Mouse (Mus musculus): Measurements from ENCODE around the gene Klf6.

Klf6 gene

DNA sequence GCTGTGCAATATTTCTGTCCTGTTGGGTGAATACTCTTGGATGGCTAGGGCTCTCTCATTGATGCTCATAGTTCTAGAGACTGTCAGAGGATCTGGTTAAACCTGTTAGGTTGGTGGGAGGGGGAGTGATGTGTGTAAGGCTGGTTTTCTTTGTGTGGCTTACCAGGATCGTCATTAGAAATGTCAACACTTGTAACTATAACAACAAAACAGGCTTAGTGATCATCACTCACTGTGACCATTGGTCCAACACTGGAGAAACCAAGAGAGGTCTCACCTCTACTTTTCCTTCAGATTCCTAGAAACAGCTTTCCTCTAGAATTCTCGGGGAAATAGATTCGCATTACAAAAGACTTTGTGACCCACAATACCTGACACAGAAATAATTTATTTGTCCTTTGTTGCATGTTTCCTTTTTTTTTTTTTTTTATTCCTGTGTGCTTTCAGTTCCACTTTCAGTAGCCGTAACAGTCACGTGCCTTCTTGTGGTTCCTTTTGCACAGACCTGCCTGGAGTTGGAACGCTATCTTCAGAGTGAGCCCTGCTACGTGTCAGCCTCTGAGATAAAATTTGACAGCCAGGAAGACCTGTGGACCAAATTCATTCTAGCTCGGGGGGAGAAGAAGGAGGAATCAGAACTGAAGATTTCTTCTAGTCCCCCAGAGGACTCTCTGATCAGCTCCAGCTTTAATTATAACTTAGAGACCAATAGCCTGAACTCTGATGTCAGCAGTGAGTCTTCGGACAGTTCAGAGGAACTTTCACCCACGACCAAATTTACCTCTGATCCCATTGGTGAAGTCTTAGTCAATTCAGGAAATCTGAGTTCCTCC lies 3.2 kb downstream of the Klf6 start:
- no peak for DNase-seq

DNA sequence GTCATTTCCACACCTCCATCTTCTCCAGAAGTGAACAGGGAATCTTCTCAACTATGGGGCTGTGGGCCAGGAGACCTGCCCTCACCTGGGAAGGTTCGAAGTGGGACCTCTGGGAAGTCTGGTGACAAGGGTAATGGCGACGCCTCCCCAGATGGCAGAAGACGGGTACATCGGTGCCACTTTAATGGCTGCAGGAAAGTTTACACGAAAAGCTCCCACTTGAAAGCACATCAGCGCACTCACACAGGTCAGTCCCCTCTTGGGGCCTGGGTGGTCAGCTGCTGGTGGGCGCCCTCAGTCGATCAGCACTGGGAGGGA lies 3.8 kb downstream of the Klf6 start:
- DNase-seq, result no peak

GRCm38 (mm10) chr13:5866091-5866490 lies 4.8 kb downstream of the Klf6 start:
- no peak for DNase-seq

DNA sequence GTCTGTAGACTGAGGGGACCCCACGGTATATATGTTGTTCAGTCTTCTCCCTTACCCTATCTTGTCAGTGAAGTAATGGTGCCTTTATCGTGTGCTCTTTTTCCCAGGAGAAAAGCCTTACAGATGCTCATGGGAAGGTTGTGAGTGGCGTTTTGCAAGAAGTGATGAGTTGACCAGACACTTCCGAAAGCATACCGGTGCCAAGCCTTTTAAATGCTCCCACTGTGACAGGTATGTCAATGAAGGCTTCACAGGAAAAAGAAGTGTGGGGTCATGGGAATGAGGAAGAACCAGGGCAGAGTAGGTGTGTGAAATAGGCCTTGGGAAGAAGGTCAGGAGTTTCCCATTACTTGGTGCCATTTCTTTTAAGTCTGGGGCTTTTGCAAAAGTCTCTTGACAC lies 5.2 kb downstream of the Klf6 start:
- DNase-seq, result no peak

GRCm38 (mm10) chr13:5868376-5868775 lies 7.1 kb downstream of the Klf6 start:
- no peak for DNase-seq

GRCm38 (mm10) chr13:5869433-5869832 lies 8.2 kb downstream of the Klf6 start:
- no peak for DNase-seq

GRCm38 (mm10) chr13:5869842-5870241 lies 8.6 kb downstream of the Klf6 start:
- DNase-seq, result no peak

DNA sequence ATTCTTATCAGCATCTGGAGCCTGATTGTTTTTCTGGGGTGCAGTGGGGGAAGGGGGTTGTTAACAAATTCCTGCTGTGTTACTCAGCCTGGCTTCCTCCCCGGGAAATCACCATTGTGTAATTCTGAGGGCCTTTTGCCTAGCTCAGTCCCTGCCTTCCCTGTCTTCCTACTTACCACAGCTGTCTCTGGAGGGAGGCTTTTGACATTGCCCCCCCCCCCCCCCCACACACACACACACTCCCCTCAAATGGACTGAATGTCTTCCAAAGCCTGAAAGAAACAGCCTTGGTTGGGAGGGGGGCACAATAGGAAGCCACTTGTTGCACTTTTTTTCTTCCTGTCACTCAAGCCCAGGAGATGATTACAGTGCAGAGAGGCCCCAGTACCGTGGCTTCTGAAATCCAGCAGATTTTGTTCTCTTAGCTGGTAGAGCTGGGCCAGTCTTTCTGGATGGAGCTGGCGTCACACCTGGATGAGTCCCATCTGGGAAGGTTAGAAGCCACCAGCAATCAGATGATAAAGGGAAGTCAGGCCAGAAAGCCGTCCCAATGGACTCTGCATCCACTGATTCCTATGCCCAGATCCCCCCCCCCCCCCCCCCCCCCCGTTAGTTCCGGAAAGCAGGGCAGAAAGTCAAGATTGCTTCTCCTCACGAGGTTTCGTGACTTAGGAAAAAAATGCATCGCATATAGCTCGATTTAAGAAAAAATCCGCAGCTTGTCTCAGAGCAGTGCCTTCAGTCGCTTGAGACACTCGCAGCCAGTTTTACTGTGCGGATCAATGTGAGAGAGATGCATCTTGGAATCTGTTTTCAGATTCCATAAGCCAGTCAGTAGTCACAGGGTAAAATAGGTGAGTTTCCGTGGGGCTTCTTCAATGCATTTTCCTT lies 9.3 kb downstream of the Klf6 start:
- DNase-seq, result no peak

DNA sequence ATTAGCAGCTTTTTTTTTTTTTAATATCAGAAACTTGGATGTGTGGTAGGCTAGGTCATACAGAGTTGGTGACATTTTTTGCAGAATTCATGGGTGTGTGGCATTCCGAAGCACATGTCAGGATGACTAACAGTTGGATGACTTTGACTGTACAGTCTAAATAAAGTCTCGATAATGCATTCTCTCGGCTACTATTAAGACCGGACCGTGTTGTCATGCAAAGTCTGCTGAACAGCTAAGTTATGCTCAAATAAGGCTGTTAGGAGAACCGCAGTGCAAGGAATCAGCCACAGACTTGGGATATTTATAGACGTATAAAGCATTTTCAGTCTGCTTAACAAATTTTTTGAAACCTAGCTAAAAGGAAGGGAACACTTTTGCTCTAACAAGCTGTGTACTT lies 10.1 kb downstream of the Klf6 start:
- DNase-seq, result no peak

- no peak for DNase-seq
Measured at GRCm38 (mm10) chr13:5873681-5874080, 12.4 kb downstream of the Klf6 start.

DNA sequence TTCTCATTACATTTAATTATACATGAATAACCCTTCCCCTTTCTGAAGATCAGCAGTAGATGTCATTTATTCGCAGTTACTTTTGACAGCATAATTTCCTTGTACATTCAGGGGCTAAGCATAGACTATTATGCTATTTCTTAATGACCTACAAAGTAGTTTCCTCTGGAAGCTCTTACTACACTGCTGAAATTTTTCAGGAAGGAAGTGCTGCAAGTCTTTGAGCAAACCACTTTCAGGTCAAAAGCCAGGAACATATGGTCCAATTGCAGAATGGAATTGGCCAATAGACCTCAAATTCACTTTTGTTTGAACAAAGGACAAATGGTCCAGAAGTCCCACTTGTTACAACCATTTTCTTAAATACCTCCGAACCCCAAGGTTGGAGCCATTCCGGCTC lies 14.2 kb downstream of the Klf6 start:
- no peak for DNase-seq

GRCm38 (mm10) chr13:5878748-5879147 lies 17.5 kb downstream of the Klf6 start:
- no peak for DNase-seq

DNA sequence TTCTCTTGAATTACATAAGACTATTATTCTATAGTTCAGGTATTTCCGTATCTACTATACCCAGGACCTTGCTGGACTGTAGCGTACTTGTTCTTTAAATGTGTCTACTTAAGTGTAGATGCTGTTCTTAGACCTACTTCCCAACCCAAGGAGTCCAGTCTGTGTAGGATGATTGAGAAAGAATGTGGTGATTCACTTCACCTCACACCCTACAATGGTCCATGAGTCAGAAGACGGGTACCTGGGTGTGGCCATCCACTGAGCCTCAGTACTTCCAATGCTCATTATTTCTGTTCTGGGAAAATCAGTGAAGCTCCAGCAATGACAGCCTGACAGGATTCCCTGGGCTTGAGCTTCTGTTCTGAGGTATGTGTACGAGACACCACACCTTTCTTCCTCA lies 25.5 kb downstream of the Klf6 start:
- no peak for DNase-seq

DNA sequence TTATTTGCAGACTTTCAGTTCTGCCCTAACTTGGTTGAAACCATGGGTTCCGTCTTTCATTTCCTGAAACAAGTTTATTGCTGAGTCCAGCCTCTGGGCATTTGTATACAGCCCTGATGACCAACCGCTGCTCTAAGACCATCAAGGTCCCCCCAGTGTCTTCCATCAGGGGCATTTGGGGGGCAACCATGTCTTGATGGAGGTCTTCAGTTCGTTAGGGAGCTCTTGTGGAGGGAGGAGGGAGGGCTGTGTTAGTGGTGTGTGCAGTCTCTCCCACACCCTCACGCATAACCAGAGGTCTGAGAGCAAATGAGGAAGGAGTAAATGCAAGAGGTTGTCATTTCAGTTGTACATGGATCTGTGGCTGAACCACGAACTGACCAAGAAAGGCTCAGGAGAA lies 26.9 kb downstream of the Klf6 start:
- DNase-seq, result no peak

DNA sequence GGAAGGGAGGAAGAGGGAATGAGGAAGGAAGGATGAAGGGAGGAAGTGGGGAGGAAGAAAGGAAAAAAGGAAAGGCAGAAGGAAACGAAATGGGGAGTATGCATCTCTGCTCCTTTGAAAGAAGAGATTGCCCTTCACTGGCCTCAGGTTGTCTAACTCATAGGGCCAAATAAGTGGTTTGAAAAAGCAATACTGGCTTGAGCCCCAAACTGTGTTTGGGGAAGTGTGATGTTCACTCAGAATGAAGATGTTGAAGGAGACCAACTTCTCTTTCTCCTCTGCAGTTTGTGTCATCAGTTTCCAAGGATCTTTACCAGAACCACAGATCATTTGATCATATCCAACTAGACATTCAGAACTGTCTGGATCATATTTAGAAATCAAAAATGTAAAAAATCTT lies 27.4 kb downstream of the Klf6 start:
- no peak for DNase-seq

DNA sequence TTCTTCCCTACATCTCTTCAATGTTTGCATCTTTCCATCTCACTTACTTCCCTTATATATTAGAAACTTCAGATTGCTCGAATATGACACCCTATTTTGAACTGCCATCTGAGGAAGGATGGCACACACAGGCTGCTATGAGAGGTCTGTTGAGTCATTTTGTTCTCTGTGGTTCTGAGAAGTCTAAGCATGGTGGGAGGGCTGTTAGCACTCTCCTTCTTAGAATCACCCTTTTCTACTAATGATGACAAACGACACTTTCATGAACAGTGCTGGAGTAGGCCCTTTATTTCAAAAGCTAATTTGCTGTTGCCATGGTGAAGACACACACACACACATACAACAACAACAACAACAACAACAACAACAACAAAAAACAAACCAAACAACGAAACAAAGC lies 28.8 kb downstream of the Klf6 start:
- DNase-seq, result no peak

- no peak for DNase-seq
Measured at GRCm38 (mm10) chr13:5892684-5893447, 31.6 kb downstream of the Klf6 start.

- DNase-seq, result no peak
Measured at GRCm38 (mm10) chr13:5894910-5895309, 33.6 kb downstream of the Klf6 start.

- DNase-seq, result no peak
Measured at GRCm38 (mm10) chr13:5895851-5896250, 34.6 kb downstream of the Klf6 start.

DNA sequence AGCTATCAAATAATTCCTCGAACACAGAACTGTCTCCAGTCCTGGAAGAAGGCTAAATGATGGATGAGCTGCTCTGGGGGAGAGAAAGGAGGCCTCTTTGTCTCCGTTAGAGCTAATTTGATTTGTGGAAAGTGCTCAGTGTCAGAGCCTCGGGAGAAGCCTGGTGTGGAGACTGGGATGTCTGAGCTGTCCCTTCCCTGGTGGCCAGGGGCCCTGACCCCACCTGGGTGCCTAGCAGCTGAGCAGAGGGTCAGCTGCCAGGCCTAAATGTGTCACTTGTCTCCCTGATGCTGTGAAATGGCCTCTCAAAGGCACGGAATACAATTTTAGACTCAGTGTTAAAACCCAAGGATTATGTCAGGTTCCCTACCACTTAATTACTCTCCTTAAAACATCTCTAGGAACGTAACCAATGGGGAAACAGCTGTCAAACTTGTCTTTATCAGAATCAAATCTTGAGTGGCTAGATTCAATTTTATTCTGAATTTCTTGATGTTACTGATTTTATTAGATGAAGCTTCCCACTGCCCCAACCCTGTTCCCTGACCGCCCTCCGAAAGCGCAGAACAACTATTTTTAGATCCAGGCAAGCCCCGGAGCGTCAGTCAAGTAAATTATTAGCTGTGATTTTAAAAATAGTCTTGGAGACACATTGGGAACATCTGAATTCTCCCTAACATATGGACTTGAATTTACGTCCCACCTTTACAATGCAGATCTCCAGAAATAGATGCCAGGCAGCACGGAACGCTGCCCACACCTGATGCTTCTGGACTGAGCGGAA lies 36.1 kb downstream of the Klf6 start:
- DNase-seq, result peak; percentile 6

GRCm38 (mm10) chr13:5899021-5899420 lies 37.7 kb downstream of the Klf6 start:
- DNase-seq, result no peak

GRCm38 (mm10) chr13:5899641-5900040 lies 38.4 kb downstream of the Klf6 start:
- DNase-seq, result no peak

DNA sequence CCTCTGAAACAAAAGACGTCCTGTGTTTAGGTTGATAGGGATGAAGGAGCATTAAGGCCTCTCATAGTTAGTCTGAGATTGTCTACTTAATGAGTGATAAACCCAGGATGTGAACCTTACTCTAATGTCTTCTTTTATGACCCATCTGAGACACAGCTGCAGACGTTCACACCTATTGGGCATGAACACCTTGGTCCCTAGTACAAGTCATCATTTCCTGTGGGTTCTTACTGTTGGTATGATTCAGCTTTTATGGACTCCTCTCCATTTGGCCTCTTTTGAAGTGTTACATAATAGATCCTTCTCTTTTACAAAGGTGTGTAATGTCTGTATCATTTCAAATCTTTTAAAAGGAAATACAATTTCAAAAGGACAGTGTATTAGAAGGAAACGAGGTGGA lies 51.9 kb downstream of the Klf6 start:
- DNase-seq, result no peak
